Mouse (Mus musculus) stomach, postnatal 0 days (tissue): Measurements from ENCODE around the gene Rngtt. TPM values are rescaled to one million over a fixed set of nuclear protein-coding genes. Genes with fewer than 3 reads are reported as not detected.

Source experiments
- ATAC-seq: fragments of 200-750 bp; cut with Nextera tagmentation; 2 replicates; pipeline ENCODE4 v1.8.0; 2017; ENCODE audit not compliant: low FRiP score, low TSS enrichment
- DNase-seq: peaks from one replicate; pipeline ENCODE4 v3.0.0-alpha.2; 2016; ENCODE audit warnings: low spot score
- H3K27ac ChIP-seq: fragments of 300-500 bp; sonication (generic); replicated peaks from 2 replicates; pipeline ENCODE4 v1.5.1; 2014; ENCODE audit warnings: mild to moderate bottlenecking, control low read depth
- H3K27me3 ChIP-seq: fragments of 300-500 bp; sonication (generic); 2 replicates; pipeline ENCODE4 v1.6.1; 2014; ENCODE audit warnings: low read length; ENCODE audit not compliant: control insufficient read depth, insufficient read depth
- H3K36me3 ChIP-seq: fragments of 300-500 bp; sonication (generic); 2 replicates; pipeline ENCODE4 v1.6.1; 2014; ENCODE audit warnings: low read length, mixed read lengths; ENCODE audit not compliant: control insufficient read depth, insufficient read depth
- H3K4me1 ChIP-seq: fragments of 300-500 bp; sonication (generic); replicated peaks from 2 replicates; pipeline ENCODE4 v1.6.1; 2014; ENCODE audit warnings: antibody characterized with exemption; ENCODE audit not compliant: control insufficient read depth, insufficient read depth
- H3K4me2 ChIP-seq: fragments of 300-500 bp; sonication (generic); replicated peaks from 2 replicates; pipeline ENCODE4 v1.6.1; 2014; ENCODE audit warnings: low read depth, mild to moderate bottlenecking, control low read depth, moderate library complexity
- H3K4me3 ChIP-seq: fragments of 300-500 bp; sonication (generic); 2 replicates; pipeline ENCODE4 v1.5.1; 2014; ENCODE audit warnings: low read depth, low read length, control low read depth
- H3K9ac ChIP-seq: fragments of 300-500 bp; sonication (generic); 2 replicates; pipeline ENCODE4 v1.6.1; 2014; ENCODE audit warnings: mild to moderate bottlenecking, low read length, control low read depth, mixed read lengths
- H3K9me3 ChIP-seq: fragments of 300-500 bp; sonication (generic); 2 replicates; pipeline ENCODE4 v1.6.1; 2016; ENCODE audit warnings: low read length; ENCODE audit not compliant: control insufficient read depth
- CTCF ChIP-seq: IDR thresholded peaks from 2 replicates; pipeline ENCODE4 v1.5.1; 2016; ENCODE audit warnings: antibody characterized with exemption, low read depth, mild to moderate bottlenecking, moderate library complexity
- EP300 ChIP-seq: optimal IDR thresholded peaks from 2 replicates; pipeline ENCODE3; 2016; ENCODE audit warnings: antibody characterized with exemption
- WGBS: fragments of 180-500 bp; shearing (Covaris S2); extraction: QIAGEN DNeasy Blood & Tissue Kit; methylation state at CpG from one replicate; pipeline ENCODE4 v1.1.7; 2014; 5-methylcytosine and 5-hydroxymethylcytosine counted together
- polyA plus RNA-seq: library from polyadenylated mRNA; unstranded; fragments of >200 nt; fragmentation: Nextera tagmentation; extraction: Ambion mirVana; gene quantifications from 2 replicates; pipeline ENCODE4 v1.2.1, GENCODE M21; 2015

The Rngtt gene
- polyA plus RNA-seq, 1 experiment from 2014 or later: 9.6 TPM

GRCm38 (mm10) chr4:33332956-33333455, 22.9 kb downstream of the Rngtt start:
- no peak overlapping the region for H3K4me3 ChIP-seq
- ATAC-seq (no peak), DNase-seq (no peak)
- no peaks in the 10 kb centered on the region for H3K27me3 ChIP-seq
- no peaks in the 10 kb centered on the region for H3K4me1 ChIP-seq
- 88% methylated on average over 1 of the region's 1 CpGs for WGBS
- no peak for TF ChIP-seq CTCF
- no peak for TF ChIP-seq EP300
- no peak overlapping the region for H3K9ac ChIP-seq
- no peak overlapping the region for H3K27ac ChIP-seq
- no peak overlapping the region for H3K4me2 ChIP-seq
- H3K36me3 ChIP-seq: peaks cover 4% of the 10 kb centered on the region; the same call in 1 of the 2 replicates
- H3K9me3 ChIP-seq: no peaks in the 10 kb centered on the region

- Histone ChIP-seq H3K27me3 (no peaks in the 10 kb centered on the region), H3K9me3 (no peaks in the 10 kb centered on the region), H3K4me2 (no peak overlapping the region), H3K9ac (no peak overlapping the region), H3K36me3 (no peaks in the 10 kb centered on the region), H3K4me3 (no peak overlapping the region), H3K27ac (no peak overlapping the region), H3K4me1 (no peaks in the 10 kb centered on the region)
- no peak for DNase-seq
- ATAC-seq: no peak
- TF ChIP-seq CTCF: no peak
- TF ChIP-seq EP300: no peak
- 74% methylated on average over 1 of the region's 1 CpGs for WGBS
Measured at GRCm38 (mm10) chr4:33337999-33338398, 27.9 kb downstream of the Rngtt start.

- DNase-seq (no peak), ATAC-seq (no peak)
- whole genome bisulfite sequencing: 91% methylated on average over 7 of the region's 7 CpGs
- no peaks in the 10 kb centered on the region for H3K27me3 ChIP-seq
- H3K9me3 ChIP-seq: no peaks in the 10 kb centered on the region
- H3K27ac ChIP-seq: no peak overlapping the region
- H3K9ac ChIP-seq: no peak overlapping the region
- peaks cover 3% of the 10 kb centered on the region; the same call in 1 of the 2 replicates for H3K36me3 ChIP-seq
- H3K4me2 ChIP-seq: no peak overlapping the region
- TF ChIP-seq EP300: no peak
- TF ChIP-seq CTCF: no peak
- H3K4me1 ChIP-seq: no peaks in the 10 kb centered on the region
- H3K4me3 ChIP-seq: no peak overlapping the region
Measured at GRCm38 (mm10) chr4:33342877-33343731, 33.0 kb downstream of the Rngtt start.

- no peaks in the 10 kb centered on the region for H3K27me3 ChIP-seq
- H3K9ac ChIP-seq: no peak overlapping the region
- DNase-seq: no peak
- peaks cover 3% of the 10 kb centered on the region; the same call in 1 of the 2 replicates for H3K36me3 ChIP-seq
- H3K9me3 ChIP-seq: no peaks in the 10 kb centered on the region
- no peak for ATAC-seq
- TF ChIP-seq EP300: no peak
- TF ChIP-seq CTCF: no peak
- 86% methylated on average over 6 of the region's 6 CpGs for WGBS
- H3K4me1 ChIP-seq: no peaks in the 10 kb centered on the region
- H3K27ac ChIP-seq: no peak overlapping the region
- no peak overlapping the region for H3K4me3 ChIP-seq
- no peak overlapping the region for H3K4me2 ChIP-seq
Measured at GRCm38 (mm10) chr4:33343732-33344057, 33.6 kb downstream of the Rngtt start.

- ATAC-seq (no peak), DNase-seq (no peak)
- no peaks in the 10 kb centered on the region for H3K9me3 ChIP-seq
- no peaks in the 10 kb centered on the region for H3K27me3 ChIP-seq
- TF ChIP-seq EP300: no peak
- TF ChIP-seq CTCF: no peak
- no peak overlapping the region for H3K9ac ChIP-seq
- H3K27ac ChIP-seq: no peak overlapping the region
- no peaks in the 10 kb centered on the region for H3K4me1 ChIP-seq
- no peak overlapping the region for H3K4me2 ChIP-seq
- H3K4me3 ChIP-seq: no peak overlapping the region
- H3K36me3 ChIP-seq: no peaks in the 10 kb centered on the region
Measured at GRCm38 (mm10) chr4:33363451-33363850, 53.3 kb downstream of the Rngtt start.

GRCm38 (mm10) chr4:33374916-33375315, 64.8 kb downstream of the Rngtt start:
- no peak for TF ChIP-seq CTCF
- TF ChIP-seq EP300: no peak
- Histone ChIP-seq H3K27ac (no peak overlapping the region), H3K36me3 (no peaks in the 10 kb centered on the region), H3K4me2 (no peak overlapping the region), H3K9ac (no peak overlapping the region), H3K9me3 (no peaks in the 10 kb centered on the region), H3K4me3 (no peak overlapping the region), H3K4me1 (no peaks in the 10 kb centered on the region), H3K27me3 (no peaks in the 10 kb centered on the region)
- WGBS: 57% methylated on average over 6 of the region's 6 CpGs
- no peak for DNase-seq
- no peak for ATAC-seq
